Mouse (Mus musculus): ENCODE measurements at regions not wholly inside any gene's neighbourhood (a gene's known extent, or its start where the extent isn't known, plus 50 kb on each side); places are given as distances from the start of the nearest gene placed in this dataset.
A peak's percentile ranks its signal among the peaks of the same experiment; 100 is the strongest.

DNA sequence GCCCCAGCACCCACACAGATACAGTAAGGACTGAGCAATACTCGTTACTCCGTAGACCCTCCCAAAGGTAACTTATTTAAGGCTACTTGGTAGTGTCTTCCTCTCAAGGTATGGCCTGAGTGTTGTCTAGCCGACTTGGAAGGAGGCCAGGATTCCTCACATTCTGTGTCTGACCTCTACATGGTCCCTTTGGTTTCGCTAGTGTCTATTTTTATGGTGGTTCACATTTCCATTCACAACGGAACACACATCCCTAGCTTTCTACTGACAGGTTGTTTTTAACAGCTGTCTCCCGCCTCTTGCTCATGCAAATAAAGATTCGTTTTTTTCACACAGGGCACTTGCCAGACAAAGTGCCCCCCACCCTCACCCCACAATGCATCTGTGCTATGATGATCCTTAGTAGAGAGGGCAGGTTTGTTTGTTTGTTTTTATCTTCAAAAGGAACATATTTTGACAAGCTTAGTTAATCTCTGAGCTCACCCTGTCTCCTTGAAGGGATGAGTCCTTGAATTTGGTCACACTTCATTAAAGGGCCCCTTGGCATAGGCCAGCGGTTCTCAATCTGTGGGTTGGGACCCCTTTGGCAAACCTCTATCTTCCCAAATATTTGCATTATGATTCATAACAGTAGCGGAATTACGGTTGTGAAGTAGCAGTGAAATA is 52.7 kb downstream of the Phlda1 start:
- Histone ChIP-seq H3K9ac (replicated peaks) (no peak overlapping the region), H3K4me2 (no peak overlapping the region), H3K27me3 (replicated peaks) (no peaks in the 10 kb centered on the region), H3K4me1 (peaks cover 15% of the 10 kb centered on the region), H3K36me3 (no peaks in the 10 kb centered on the region), H3K9me3 (replicated peaks) (no peaks in the 10 kb centered on the region), H3K27ac (replicated peaks) (no peak overlapping the region), H3K4me3 (replicated peaks) (no peak overlapping the region)
- 45% methylated on average over 10 of the region's 10 CpGs for WGBS
- ATAC-seq (ENCODE audit: low FRiP score) = no peak

DNA sequence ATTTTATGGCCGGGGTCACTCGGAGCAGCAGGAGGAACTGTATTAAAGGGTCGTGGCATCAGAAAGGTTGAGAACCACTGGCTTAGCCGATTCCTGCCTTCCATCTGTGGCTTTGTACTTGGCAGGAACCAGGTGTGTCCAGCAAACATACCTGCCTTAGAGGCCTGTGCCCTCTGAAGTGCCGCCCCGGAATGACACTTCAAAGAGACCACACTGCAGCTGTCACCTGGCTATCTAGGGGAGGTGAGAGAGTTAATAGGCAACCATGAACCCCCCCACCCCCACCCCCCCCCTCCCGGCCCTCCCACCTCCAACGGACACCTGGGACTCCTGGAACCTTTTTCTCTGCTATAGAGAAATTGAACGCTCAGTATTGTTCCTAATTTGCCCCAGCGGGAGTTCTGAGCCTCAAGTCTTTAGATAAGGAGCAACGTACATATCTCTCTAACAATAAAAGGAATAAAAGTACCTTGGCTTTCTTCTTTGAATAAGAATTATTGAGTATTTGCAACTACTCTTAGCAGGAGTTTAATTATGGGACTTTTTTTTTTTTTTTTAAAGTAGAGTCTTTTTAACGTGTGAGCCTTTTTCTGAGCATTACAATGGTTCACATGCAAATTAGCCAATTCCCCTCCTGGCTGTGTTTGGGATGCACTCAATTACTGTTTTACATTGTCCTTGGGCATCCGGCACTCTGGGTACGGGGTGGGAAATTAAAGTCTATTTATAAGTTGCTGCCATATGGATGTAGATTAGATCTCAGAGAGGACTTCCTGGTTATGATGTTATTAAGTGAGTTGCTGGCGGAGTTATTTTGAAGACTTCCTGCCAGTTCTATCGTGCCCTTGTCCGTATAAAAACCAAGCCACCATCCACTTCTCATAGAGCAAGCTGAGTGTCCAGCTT is 53.5 kb downstream of the Phlda1 start:
- 43% methylated on average over 17 of the region's 17 CpGs for WGBS
- H3K4me1 ChIP-seq = peaks cover 15% of the 10 kb centered on the region

DNA sequence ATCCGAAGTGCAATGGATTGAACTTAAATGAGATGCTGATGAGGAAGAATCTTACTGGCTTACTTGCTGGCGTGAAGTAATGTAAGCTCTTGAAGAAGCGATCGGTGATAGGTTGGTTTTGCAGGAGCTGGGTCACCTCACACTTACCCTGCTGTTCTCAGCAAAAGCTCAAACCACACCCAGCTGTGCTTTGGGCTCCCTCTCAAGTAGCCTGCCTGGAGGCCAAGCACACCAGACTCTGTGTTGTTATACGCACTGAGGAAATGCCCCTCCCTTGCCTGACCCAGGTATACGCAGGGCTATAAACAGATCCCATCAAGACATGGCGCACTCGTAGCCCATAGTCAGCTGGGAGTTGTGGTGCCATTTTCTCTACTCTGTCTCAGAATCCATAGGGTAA is 56.5 kb downstream of the Phlda1 start:
- ATAC-seq (ENCODE audit: low FRiP score) = no peak
- no peaks in the 10 kb centered on the region for H3K9me3 ChIP-seq (replicated peaks)
- no peak overlapping the region for H3K9ac ChIP-seq (replicated peaks)
- WGBS = 79% methylated on average over 8 of the region's 8 CpGs
- H3K4me2 ChIP-seq = no peak overlapping the region
- no peaks in the 10 kb centered on the region for H3K27me3 ChIP-seq (replicated peaks)
- peaks cover 21% of the 10 kb centered on the region for H3K4me1 ChIP-seq
- no peak overlapping the region for H3K27ac ChIP-seq (replicated peaks)
- H3K36me3 ChIP-seq = no peaks in the 10 kb centered on the region
- H3K4me3 ChIP-seq (replicated peaks) = no peak overlapping the region

More for the DNA sequence above, 53.5 kb downstream of the Phlda1 start:
- Histone ChIP-seq H3K9me3 (replicated peaks) (no peaks in the 10 kb centered on the region), H3K27me3 (replicated peaks) (no peaks in the 10 kb centered on the region), H3K4me3 (replicated peaks) (no peak overlapping the region), H3K27ac (replicated peaks) (no peak overlapping the region), H3K4me2 (no peak overlapping the region), H3K36me3 (no peaks in the 10 kb centered on the region), H3K9ac (replicated peaks) (no peak overlapping the region)
- no peak for ATAC-seq (ENCODE audit: low FRiP score)

DNA sequence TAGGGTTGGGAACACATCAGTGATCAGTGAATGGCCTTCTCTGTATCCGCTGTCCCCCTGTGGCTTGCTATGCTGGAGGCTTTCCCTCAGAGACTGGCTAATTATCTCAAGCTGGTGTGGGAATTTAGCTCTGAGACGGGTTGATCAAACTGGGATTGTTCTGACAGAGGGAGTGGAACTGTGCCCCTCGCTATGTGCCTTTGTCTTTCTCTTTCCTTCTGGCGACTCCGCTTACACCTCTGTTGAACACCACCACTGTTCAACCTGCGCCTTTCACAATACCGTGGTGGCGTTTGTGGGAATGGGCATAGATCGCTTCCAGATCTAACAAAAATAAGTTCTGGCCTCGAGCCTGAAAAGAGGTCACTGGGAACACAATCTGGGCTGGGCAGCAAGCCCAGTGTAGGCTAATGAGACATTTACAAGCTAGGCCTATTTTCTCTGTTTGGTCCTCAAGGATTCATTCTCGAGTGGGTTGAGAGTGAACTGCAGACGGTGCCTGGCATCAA is 60.8 kb downstream of the Phlda1 start:
- Histone ChIP-seq H3K27me3 (replicated peaks) (no peaks in the 10 kb centered on the region), H3K4me3 (replicated peaks) (no peak overlapping the region), H3K4me1 (peaks cover 6% of the 10 kb centered on the region; the same call in 1 of the 2 replicates), H3K36me3 (no peaks in the 10 kb centered on the region), H3K27ac (replicated peaks) (peak overlapping the region; percentile 67), H3K9ac (replicated peaks) (no peak overlapping the region), H3K9me3 (replicated peaks) (no peaks in the 10 kb centered on the region), H3K4me2 (no peak overlapping the region)
- peak; percentile 67 for ATAC-seq (ENCODE audit: low FRiP score)
- 55% methylated on average over 12 of the region's 12 CpGs for WGBS

DNA sequence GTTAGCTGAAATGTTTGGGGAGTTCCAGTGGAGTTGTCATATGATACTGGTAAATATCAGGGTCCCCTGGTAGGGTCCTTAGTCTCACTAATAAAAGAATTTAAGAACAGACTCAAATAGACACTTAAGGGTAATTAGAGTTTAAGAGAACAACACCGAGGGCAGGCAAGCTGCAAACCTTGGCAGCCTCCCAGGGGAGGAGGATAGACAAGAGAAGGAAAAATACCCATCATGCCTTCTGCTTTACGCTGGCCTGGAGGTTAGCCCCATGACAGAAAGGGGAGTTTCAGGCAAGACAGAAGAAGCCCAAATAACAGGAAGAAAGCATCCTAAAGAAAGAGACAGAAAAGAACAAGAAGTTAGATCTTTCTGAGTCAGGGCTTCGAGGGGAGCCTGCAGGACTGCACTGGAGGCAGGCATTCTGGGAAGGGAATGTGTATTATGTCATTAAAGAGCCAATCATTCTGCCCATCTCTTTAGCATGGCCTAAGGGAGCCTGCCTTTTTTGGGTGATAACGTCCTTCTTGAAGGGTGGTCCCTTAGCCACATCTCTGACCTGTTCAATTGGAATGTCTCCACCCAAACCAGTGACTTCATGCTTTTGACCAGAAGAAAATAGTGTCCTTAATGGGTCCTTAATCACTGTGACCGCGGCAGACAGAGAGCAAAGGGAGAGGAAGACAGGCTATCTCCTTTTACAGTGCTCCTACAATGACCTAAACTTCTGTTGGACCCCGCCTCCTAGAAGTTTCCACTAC is 64.6 kb downstream of the Phlda1 start:
- Histone ChIP-seq H3K4me3 (replicated peaks) (no peak overlapping the region), H3K9ac (replicated peaks) (no peak overlapping the region), H3K4me1 (peaks cover 12% of the 10 kb centered on the region), H3K27ac (replicated peaks) (no peak overlapping the region), H3K9me3 (replicated peaks) (no peaks in the 10 kb centered on the region), H3K27me3 (replicated peaks) (no peaks in the 10 kb centered on the region), H3K4me2 (no peak overlapping the region), H3K36me3 (no peaks in the 10 kb centered on the region)
- 44% methylated on average over 7 of the region's 7 CpGs for WGBS
- ATAC-seq (ENCODE audit: low FRiP score) = no peak

DNA sequence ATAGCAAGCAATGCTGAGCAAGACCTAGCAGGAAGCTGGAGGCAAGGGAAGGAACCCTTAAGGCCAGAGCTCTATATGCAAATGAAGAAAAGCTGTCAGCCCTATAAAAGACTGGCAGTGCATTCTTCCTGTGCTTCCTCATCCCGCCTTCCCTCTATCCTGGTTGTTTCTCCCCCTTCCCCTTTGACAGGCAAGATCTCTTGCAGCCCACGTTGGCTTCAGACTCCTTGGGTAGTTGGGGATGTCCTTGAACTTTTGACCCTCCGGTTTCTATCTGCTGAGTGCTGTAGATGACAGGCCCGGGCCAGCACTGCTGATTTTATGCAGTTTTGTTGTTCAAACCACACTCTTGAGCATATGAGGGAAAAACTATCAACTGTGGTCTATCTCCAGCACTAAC is 68.1 kb downstream of the Phlda1 start:
- H3K9me3 ChIP-seq (replicated peaks) = no peaks in the 10 kb centered on the region
- H3K4me2 ChIP-seq = no peak overlapping the region
- 69% methylated on average over 4 of the region's 4 CpGs for WGBS
- H3K27ac ChIP-seq (replicated peaks) = no peak overlapping the region
- ATAC-seq (ENCODE audit: low FRiP score) = no peak
- no peak overlapping the region for H3K9ac ChIP-seq (replicated peaks)
- H3K4me3 ChIP-seq (replicated peaks) = no peak overlapping the region
- H3K4me1 ChIP-seq = peaks cover 6% of the 10 kb centered on the region; the same call in 1 of the 2 replicates
- no peaks in the 10 kb centered on the region for H3K36me3 ChIP-seq
- no peaks in the 10 kb centered on the region for H3K27me3 ChIP-seq (replicated peaks)

DNA sequence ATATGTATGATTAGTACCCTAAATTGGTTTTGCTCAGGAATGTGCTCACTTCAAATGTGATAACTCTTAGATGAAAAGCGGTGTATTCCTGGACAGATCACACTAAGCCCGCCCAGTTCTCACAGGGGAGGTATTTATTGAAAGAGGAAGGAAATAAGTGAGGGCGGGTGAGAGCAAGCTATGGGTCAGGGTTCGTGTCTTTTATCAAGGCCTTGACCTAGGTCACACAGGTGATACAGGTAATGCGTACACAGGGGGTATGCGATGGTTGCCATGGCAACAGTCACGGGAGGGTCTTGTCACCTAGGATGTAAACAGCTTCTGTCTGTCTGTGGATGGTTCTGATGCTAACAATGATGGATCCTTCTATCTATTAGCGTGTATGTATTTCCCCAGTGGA is 68.7 kb downstream of the Phlda1 start:
- H3K27ac ChIP-seq (replicated peaks) = no peak overlapping the region
- no peak overlapping the region for H3K4me3 ChIP-seq (replicated peaks)
- H3K9ac ChIP-seq (replicated peaks) = no peak overlapping the region
- no peak for ATAC-seq (ENCODE audit: low FRiP score)
- no peaks in the 10 kb centered on the region for H3K27me3 ChIP-seq (replicated peaks)
- 84% methylated on average over 8 of the region's 8 CpGs for WGBS
- no peaks in the 10 kb centered on the region for H3K9me3 ChIP-seq (replicated peaks)
- H3K4me2 ChIP-seq = no peak overlapping the region
- H3K4me1 ChIP-seq = peaks cover 6% of the 10 kb centered on the region; the same call in 1 of the 2 replicates
- H3K36me3 ChIP-seq = no peaks in the 10 kb centered on the region

DNA sequence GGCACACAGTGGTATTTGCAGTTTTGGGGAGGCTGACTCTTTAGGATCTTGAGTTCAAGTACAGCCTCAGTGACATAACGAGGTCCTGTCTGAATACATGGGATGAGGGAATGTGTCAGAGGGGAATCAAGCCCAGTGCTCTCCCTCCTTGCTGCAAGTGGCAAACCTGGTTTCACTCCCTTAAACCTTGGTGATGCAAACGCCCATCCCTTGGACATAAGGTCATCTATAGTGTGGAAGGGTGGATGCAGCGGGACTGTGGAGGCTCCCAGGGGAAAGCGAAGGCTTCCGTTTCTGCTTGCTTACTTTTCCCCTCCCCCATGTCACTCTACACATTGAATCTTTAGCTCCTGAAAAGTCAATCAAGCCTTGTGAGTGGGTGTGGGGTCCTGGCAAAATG is 69.2 kb downstream of the Phlda1 start:
- no peaks in the 10 kb centered on the region for H3K36me3 ChIP-seq
- WGBS = 81% methylated on average over 5 of the region's 5 CpGs
- no peak overlapping the region for H3K9ac ChIP-seq (replicated peaks)
- no peak for ATAC-seq (ENCODE audit: low FRiP score)
- H3K27me3 ChIP-seq (replicated peaks) = no peaks in the 10 kb centered on the region
- no peaks in the 10 kb centered on the region for H3K9me3 ChIP-seq (replicated peaks)
- H3K27ac ChIP-seq (replicated peaks) = no peak overlapping the region
- H3K4me2 ChIP-seq = no peak overlapping the region
- H3K4me3 ChIP-seq (replicated peaks) = no peak overlapping the region
- H3K4me1 ChIP-seq = peaks cover 6% of the 10 kb centered on the region; the same call in 1 of the 2 replicates

DNA sequence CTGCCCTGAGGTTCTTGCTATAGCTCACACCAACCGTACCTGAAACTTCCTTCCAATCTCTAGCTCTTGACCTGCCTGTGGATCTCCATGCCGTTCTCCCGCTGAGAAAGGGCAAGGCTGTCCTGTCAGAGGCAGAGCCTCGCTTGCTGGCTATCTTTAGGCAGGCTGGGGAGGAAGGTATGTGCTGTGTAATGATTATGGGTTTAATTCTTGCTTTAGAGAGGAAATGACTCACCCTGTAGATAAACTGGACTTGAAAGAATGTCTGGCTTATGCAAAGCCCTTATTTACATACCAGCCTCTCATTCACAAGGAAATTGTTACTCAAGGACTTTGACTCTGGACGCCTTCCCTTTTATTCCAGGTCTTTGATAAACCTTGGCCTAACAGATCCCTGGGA is 69.8 kb downstream of the Phlda1 start:
- no peaks in the 10 kb centered on the region for H3K9me3 ChIP-seq (replicated peaks)
- ATAC-seq (ENCODE audit: low FRiP score) = no peak
- H3K27ac ChIP-seq (replicated peaks) = no peak overlapping the region
- no peaks in the 10 kb centered on the region for H3K36me3 ChIP-seq
- H3K27me3 ChIP-seq (replicated peaks) = no peaks in the 10 kb centered on the region
- H3K9ac ChIP-seq (replicated peaks) = no peak overlapping the region
- H3K4me2 ChIP-seq = no peak overlapping the region
- 62% methylated on average over 5 of the region's 5 CpGs for WGBS
- H3K4me1 ChIP-seq = peaks cover 6% of the 10 kb centered on the region; the same call in 1 of the 2 replicates
- H3K4me3 ChIP-seq (replicated peaks) = no peak overlapping the region

DNA sequence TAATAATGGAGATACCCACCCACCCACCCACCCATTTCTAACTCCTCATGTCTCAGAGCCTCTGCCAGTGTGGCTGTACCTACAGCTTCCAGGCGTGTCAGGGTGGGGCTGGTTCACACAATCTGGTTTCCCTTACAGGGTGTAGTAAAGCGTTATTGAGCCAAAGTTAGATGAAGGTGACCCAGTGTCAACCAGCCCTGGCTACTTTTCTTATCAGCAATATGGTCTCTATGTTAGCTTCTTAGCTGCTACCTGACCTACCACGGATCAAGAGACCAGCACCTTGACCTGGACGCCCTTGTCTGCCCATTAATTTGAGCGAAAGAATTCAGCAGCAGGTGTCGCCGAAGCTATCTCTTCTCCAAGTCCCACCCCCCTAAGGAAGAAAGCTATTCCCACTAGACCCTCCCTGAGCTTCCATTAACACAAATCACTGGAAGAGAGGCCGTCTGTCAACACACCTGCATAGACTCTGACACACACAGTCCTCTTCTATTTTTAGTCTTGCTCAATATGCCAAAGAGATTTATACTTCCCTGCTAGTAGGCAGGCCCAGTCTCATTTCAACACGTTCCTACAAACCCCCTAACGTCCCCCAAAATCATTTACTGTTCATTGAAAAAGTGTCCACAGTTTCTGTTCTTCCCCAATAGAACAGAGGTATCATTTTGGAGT is 70.4 kb downstream of the Phlda1 start:
- H3K4me1 ChIP-seq = peaks cover 6% of the 10 kb centered on the region; the same call in 1 of the 2 replicates
- no peak overlapping the region for H3K9ac ChIP-seq (replicated peaks)
- no peak overlapping the region for H3K27ac ChIP-seq (replicated peaks)
- no peaks in the 10 kb centered on the region for H3K36me3 ChIP-seq
- no peak for ATAC-seq (ENCODE audit: low FRiP score)
- no peak overlapping the region for H3K4me2 ChIP-seq
- H3K4me3 ChIP-seq (replicated peaks) = no peak overlapping the region
- H3K9me3 ChIP-seq (replicated peaks) = no peaks in the 10 kb centered on the region
- H3K27me3 ChIP-seq (replicated peaks) = no peaks in the 10 kb centered on the region
- 81% methylated on average over 10 of the region's 10 CpGs for WGBS

DNA sequence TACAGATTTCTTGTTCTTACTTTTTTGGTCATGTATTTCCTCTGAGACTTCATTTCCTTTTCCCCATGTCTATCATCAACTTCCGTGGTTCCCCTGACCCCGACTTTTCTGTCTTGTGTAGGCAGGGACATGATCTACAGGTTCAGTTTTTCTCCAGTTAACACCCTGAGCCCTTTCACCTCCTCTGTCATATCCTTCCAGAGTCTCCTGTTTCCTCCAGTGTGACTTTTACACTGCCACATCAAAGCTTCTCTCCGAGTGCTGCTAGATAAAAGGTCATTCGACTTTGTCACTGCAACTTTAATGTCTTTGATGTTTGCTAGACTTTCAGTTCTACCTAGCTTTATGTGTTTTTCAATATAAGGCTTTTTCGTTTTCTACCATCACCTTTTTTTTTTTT is 72.5 kb downstream of the Phlda1 start:
- H3K4me3 ChIP-seq (replicated peaks) = no peak overlapping the region
- H3K4me2 ChIP-seq = no peak overlapping the region
- no peak overlapping the region for H3K9ac ChIP-seq (replicated peaks)
- no peaks in the 10 kb centered on the region for H3K27me3 ChIP-seq (replicated peaks)
- no peak for ATAC-seq (ENCODE audit: low FRiP score)
- no peaks in the 10 kb centered on the region for H3K36me3 ChIP-seq
- 71% methylated on average over 5 of the region's 5 CpGs for WGBS
- peaks cover 6% of the 10 kb centered on the region; the same call in 1 of the 2 replicates for H3K4me1 ChIP-seq
- no peaks in the 10 kb centered on the region for H3K9me3 ChIP-seq (replicated peaks)
- H3K27ac ChIP-seq (replicated peaks) = no peak overlapping the region

All from neural tube, embryonic 15.5 days (tissue).